Mouse (Mus musculus) bone marrow, adult 2 months (tissue): Measurements from ENCODE around the gene Olfr143.

Source experiments
- CTCF ChIP-seq: fragments of 200-500 bp; IDR thresholded peaks from 2 replicates; pipeline ENCODE4 v1.5.1; 2011; ENCODE audit warnings: low read length, control low read depth; ENCODE audit not compliant: control insufficient read depth, insufficient read depth
- POLR2A ChIP-seq: fragments of 200-500 bp; IDR thresholded peaks from 2 replicates; pipeline ENCODE4 v1.6.1; 2011; ENCODE audit warnings: low read depth, mild to moderate bottlenecking, control low read depth, low read length, borderline replicate concordance; ENCODE audit not compliant: control insufficient read depth

DNA sequence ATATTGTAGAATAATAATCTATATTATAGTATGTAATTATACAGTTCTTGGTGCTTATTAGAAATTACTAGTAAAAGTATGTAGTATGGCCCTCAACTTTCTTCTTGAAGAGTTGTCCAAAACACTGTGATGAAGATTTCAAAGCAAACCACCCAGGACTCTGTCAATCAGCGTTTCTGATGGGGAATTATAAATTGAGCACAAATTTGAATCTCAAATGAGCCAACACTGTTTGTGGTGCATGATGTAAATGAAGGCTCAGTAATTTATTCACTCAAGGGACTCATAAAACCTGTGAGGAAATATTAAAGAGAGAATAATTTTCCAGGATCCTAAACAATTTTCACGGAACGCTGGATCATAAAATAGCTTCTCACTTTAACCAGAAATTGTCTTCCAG lies 44.5 kb upstream of the Olfr143 start, which contains the start of gene Olfr893:
- TF ChIP-seq POLR2A, result no peak
- TF ChIP-seq CTCF, result no peak
